Mouse (Mus musculus) small intestine, adult 2 months (tissue): ENCODE measurements around the gene Brk1.

Experiments used
- CTCF ChIP-seq: fragments of 200-500 bp; IDR thresholded peaks from 2 replicates; pipeline ENCODE4 v1.5.1; 2012; ENCODE audit warnings: low read depth, mild to moderate bottlenecking, control low read depth, inconsistent platforms, low read length, moderate library complexity, mixed read lengths; ENCODE audit not compliant: insufficient replicate concordance, insufficient read length; ENCODE audit errors: extremely low read depth
- POLR2A ChIP-seq: fragments of 200-500 bp; IDR thresholded peaks from 2 replicates; pipeline ENCODE4 v1.6.1; 2012; ENCODE audit warnings: low read depth, mild to moderate bottlenecking, control low read depth, inconsistent platforms, low read length, moderate library complexity

- TF ChIP-seq CTCF = no peak
- TF ChIP-seq POLR2A = no peak
Measured at GRCm38 (mm10) chr6:113579306-113579705, 25.3 kb upstream of the Brk1 start.
